Mouse (Mus musculus) hindbrain, embryonic 15.5 days (tissue): ENCODE data around the gene Parvg. TPM values are rescaled to one million over a fixed set of nuclear protein-coding genes. Genes with fewer than 3 reads are reported as not detected.

ENCODE experiments used
- ATAC-seq: fragments of 200-750 bp; cut with Nextera tagmentation; 2 replicates; pipeline ENCODE4 v1.8.0; 2017; ENCODE audit warnings: low read depth, moderate number of reproducible peaks, moderate TSS enrichment; ENCODE audit not compliant: low FRiP score
- H3K27ac ChIP-seq: fragments of 300-500 bp; sonication (generic); replicated peaks from 2 replicates; pipeline ENCODE4 v1.5.1; 2015; ENCODE audit warnings: mild to moderate bottlenecking, inconsistent platforms
- H3K27me3 ChIP-seq: fragments of 300-500 bp; sonication (generic); 2 replicates; pipeline ENCODE4 v1.6.1; 2015; ENCODE audit warnings: control low read depth, inconsistent platforms
- H3K36me3 ChIP-seq: fragments of 300-500 bp; sonication (generic); 2 replicates; pipeline ENCODE4 v1.6.1; 2015; ENCODE audit warnings: control low read depth, inconsistent platforms
- H3K4me1 ChIP-seq: fragments of 300-500 bp; sonication (generic); replicated peaks from 2 replicates; pipeline ENCODE4 v1.6.1; 2015; ENCODE audit warnings: control low read depth, inconsistent platforms
- H3K4me2 ChIP-seq: fragments of 300-500 bp; sonication (generic); 2 replicates; pipeline ENCODE4 v1.6.1; 2015; ENCODE audit warnings: moderate library complexity, mild to moderate bottlenecking, inconsistent platforms
- H3K4me3 ChIP-seq: fragments of 300-500 bp; sonication (generic); 2 replicates; pipeline ENCODE4 v1.5.1; 2015; ENCODE audit warnings: mild to moderate bottlenecking, inconsistent platforms
- H3K9ac ChIP-seq: fragments of 300-500 bp; sonication (generic); 2 replicates; pipeline ENCODE4 v1.6.1; 2015; ENCODE audit warnings: inconsistent platforms
- H3K9me3 ChIP-seq: fragments of 300-500 bp; sonication (generic); 2 replicates; pipeline ENCODE4 v1.6.1; 2016; ENCODE audit warnings: control low read depth, inconsistent platforms
- WGBS: fragments of 180-500 bp; shearing (Covaris S2); methylation state at CpG from one replicate; pipeline ENCODE4 v1.1.7; 2015; 5-methylcytosine and 5-hydroxymethylcytosine counted together
- polyA plus RNA-seq: library from polyadenylated mRNA; unstranded; fragments of >200 nt; fragmentation: Nextera tagmentation; extraction: Ambion mirVana; gene quantifications from 2 replicates; pipeline ENCODE4 v1.2.1, GENCODE M21; 2015

Gene Parvg
- polyA plus RNA-seq, 1 experiment from 2014 or later, result 1.8 TPM

- no peak for ATAC-seq
- 78% methylated on average over 12 of the region's 12 CpGs for WGBS
- no peak overlapping the region for H3K4me3 ChIP-seq
These were observed 30.2 kb upstream of the Parvg start for GRCm38 (mm10) chr15:84293590-84293989.

GRCm38 (mm10) chr15:84294391-84294790, 29.4 kb upstream of the Parvg start:
- Histone ChIP-seq H3K36me3 (no peaks in the 10 kb centered on the region), H3K27me3 (no peaks in the 10 kb centered on the region), H3K9me3 (no peaks in the 10 kb centered on the region), H3K4me1 (peaks cover 20% of the 10 kb centered on the region), H3K9ac (no peak overlapping the region), H3K4me2 (no peak overlapping the region), H3K4me3 (no peak overlapping the region), H3K27ac (no peak overlapping the region)
- WGBS, result 48% methylated on average over 9 of the region's 9 CpGs
- ATAC-seq, result no peak

More at GRCm38 (mm10) chr15:84293590-84293989, 30.2 kb upstream of the Parvg start:
- Histone ChIP-seq H3K4me1 (peaks cover 12% of the 10 kb centered on the region), H3K27me3 (no peaks in the 10 kb centered on the region), H3K36me3 (no peaks in the 10 kb centered on the region), H3K9ac (no peak overlapping the region), H3K4me2 (no peak overlapping the region), H3K27ac (no peak overlapping the region), H3K9me3 (no peaks in the 10 kb centered on the region)

DNA sequence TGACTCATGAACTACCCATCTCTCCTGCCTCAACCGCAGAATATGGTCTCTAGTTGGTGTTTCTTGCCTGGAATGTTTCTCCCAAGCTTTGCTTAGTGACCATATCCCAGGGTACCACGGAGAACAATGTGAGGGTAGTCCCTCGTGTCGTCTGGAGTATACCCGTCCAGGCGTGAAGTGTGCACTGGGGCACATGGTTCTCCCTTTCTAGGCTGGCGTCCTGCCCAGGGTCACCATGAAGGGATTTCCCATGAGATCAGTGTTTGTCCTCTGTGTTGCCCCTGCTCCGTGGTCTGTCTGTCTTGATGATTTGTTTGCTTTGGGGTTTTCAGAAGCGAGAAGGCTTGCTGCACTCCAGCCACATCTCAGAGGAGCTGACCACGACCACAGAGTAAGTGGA, 28.6 kb upstream of the Parvg start:
- no peaks in the 10 kb centered on the region for H3K9me3 ChIP-seq
- no peak overlapping the region for H3K27ac ChIP-seq
- H3K4me1 ChIP-seq, result peaks cover 28% of the 10 kb centered on the region
- H3K36me3 ChIP-seq, result no peaks in the 10 kb centered on the region
- no peak overlapping the region for H3K9ac ChIP-seq
- no peak for ATAC-seq
- H3K27me3 ChIP-seq, result no peaks in the 10 kb centered on the region
- 62% methylated on average over 10 of the region's 10 CpGs for WGBS
- H3K4me3 ChIP-seq, result no peak overlapping the region
- H3K4me2 ChIP-seq, result no peak overlapping the region

DNA sequence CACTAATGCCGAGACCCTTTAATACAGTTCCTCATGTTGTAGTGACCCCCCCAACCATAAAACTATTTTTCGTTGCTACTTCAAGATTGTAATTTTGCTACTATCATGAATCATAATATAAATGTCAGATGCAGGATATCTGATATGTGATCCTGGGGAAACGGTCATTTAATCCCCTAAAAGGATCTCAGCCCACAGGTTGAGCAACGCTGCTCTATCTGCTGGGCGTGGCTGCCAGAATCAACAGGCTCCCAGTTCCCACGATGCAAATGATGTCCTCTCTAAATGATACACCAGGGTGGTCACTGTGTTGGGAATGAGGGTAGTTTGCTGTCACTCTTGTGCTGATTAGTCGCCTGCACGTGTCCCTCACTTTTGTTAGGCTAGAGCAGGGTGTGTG, 26.4 kb upstream of the Parvg start:
- H3K4me1 ChIP-seq, result peaks cover 50% of the 10 kb centered on the region
- WGBS, result 67% methylated on average over 8 of the region's 8 CpGs

GRCm38 (mm10) chr15:84298804-84299370, 24.9 kb upstream of the Parvg start:
- Histone ChIP-seq H3K4me1 (peaks cover 59% of the 10 kb centered on the region), H3K9ac (no peak overlapping the region), H3K9me3 (no peaks in the 10 kb centered on the region), H3K27ac (peak overlapping the region; percentile 69), H3K4me2 (peak overlapping the region; percentile 24; the same call in 1 of the 2 replicates), H3K27me3 (no peaks in the 10 kb centered on the region), H3K4me3 (no peak overlapping the region), H3K36me3 (no peaks in the 10 kb centered on the region)
- 7% methylated on average over 13 of the region's 13 CpGs for WGBS
- ATAC-seq, result peak; percentile 28; the same call in 1 of the 2 replicates

More for the DNA sequence above, 26.4 kb upstream of the Parvg start:
- Histone ChIP-seq H3K4me3 (no peak overlapping the region), H3K4me2 (no peak overlapping the region), H3K27ac (no peak overlapping the region), H3K27me3 (no peaks in the 10 kb centered on the region), H3K36me3 (no peaks in the 10 kb centered on the region), H3K9me3 (no peaks in the 10 kb centered on the region), H3K9ac (no peak overlapping the region)
- no peak for ATAC-seq

DNA sequence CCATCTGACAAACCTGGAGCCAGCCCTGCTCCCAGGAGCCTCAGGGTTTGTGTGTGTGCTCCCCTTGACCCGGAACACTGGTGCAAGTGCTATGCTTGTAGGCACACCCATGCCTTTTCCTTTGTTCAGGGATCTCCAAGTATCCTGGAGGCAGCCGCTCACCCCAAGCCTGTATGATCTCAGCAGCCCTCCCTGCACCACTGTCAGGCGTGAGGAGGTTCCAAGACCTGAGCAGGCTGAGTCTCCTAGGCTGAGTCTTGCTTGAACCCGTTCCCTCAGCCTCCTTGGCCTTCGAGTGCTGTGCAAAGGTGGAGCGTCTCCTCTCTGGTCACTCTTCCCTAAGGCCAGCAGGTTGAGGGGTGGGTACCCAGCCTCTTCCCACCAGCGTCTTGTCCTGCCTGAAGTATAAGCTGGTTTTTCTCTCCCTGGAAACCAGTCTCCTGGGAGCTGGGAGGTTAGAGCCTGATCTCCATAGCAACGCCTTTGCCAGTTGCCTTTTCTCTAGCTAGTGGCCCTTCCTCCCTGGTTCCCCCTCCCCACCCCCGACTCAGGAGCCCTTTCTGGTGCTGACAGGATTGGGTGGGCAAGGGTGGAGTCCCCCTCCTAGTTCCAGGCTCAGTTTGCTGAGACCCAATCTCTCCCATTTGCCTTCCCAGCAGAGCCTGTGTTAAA, 24.0 kb upstream of the Parvg start:
- peak overlapping the region; percentile 69 for H3K27ac ChIP-seq
- ATAC-seq, result peak; percentile 66
- H3K4me1 ChIP-seq, result peaks cover 65% of the 10 kb centered on the region
- H3K9me3 ChIP-seq, result no peaks in the 10 kb centered on the region
- 14% methylated on average over 9 of the region's 9 CpGs for WGBS
- no peaks in the 10 kb centered on the region for H3K36me3 ChIP-seq
- H3K9ac ChIP-seq, result no peak overlapping the region
- no peak overlapping the region for H3K4me3 ChIP-seq
- peak overlapping the region; percentile 24 for H3K4me2 ChIP-seq
- no peaks in the 10 kb centered on the region for H3K27me3 ChIP-seq

- no peak overlapping the region for H3K4me3 ChIP-seq
- H3K27me3 ChIP-seq, result no peaks in the 10 kb centered on the region
- no peaks in the 10 kb centered on the region for H3K9me3 ChIP-seq
- H3K27ac ChIP-seq, result peak overlapping the region; percentile 69
- no peak overlapping the region for H3K9ac ChIP-seq
- ATAC-seq, result no peak
- 57% methylated on average over 2 of the region's 2 CpGs for WGBS
- H3K4me2 ChIP-seq, result no peak overlapping the region
- H3K36me3 ChIP-seq, result no peaks in the 10 kb centered on the region
- peaks cover 73% of the 10 kb centered on the region for H3K4me1 ChIP-seq
These were observed 23.2 kb upstream of the Parvg start for GRCm38 (mm10) chr15:84300591-84300990.

DNA sequence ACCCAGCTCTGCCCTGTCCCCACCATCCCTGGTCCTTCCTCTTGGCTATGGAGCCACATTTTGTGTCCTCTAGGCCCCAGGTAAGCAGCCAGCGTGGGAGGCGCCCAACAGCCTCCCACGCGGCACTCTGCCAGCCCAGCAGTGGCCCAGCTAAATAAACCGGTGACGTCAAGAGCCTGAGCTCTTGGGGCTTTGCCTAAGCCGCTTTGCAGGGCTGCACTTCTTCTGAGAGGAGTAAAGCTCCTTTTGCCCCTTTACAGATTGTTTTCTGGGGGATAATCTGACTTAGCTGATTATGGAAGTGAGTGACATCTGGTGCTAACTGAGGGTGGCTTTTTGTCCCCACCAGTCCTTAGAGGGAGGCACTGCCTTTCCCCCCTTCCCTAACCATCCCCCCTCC, 22.8 kb upstream of the Parvg start:
- Histone ChIP-seq H3K27ac (no peak overlapping the region), H3K9ac (no peak overlapping the region)
- ATAC-seq, result no peak

DNA sequence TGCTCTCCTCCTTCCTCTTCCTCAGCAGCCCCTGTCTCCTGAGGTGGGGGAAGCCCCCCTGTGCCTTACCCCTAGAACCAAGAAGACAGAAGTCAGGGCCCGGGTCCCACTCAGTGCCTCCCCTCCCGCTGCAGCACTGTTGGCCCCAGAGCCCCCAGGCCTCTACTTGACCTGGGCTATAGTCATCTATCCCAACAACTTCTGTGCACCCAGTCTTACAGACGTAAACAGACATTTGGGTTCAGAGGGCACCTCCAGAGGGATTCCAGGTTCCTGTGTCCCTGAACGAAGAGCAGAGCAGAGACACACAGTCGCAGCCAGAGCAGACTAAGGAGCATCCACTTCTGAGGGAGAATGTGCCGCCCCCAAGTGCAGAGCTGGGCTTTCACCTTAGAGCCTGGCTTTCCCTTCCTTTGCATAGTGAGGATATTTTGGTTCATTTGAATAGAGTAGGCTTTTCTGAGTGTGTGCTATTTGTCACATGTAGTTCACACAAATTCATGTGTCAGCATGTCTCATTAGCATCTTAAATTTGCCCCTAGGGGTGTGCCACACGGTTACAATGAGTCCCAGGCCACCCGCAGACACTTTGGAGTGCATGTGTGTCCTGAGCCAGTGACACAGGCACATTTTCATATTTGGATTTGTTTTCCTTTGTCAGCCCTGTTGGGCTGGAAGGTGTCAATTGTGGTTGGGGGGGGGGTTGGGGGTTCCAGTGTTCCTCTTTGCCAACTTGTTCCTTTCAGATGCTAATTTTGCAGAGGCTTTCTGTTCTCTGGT, 22.0 kb upstream of the Parvg start:
- 22% methylated on average over 8 of the region's 8 CpGs for WGBS
- H3K9ac ChIP-seq, result no peak overlapping the region
- no peak for ATAC-seq

More for the DNA sequence above, 22.8 kb upstream of the Parvg start:
- Histone ChIP-seq H3K36me3 (no peaks in the 10 kb centered on the region), H3K4me2 (no peak overlapping the region), H3K27me3 (no peaks in the 10 kb centered on the region), H3K4me1 (peaks cover 77% of the 10 kb centered on the region), H3K4me3 (no peak overlapping the region), H3K9me3 (no peaks in the 10 kb centered on the region)
- WGBS, result 11% methylated on average over 7 of the region's 7 CpGs

DNA sequence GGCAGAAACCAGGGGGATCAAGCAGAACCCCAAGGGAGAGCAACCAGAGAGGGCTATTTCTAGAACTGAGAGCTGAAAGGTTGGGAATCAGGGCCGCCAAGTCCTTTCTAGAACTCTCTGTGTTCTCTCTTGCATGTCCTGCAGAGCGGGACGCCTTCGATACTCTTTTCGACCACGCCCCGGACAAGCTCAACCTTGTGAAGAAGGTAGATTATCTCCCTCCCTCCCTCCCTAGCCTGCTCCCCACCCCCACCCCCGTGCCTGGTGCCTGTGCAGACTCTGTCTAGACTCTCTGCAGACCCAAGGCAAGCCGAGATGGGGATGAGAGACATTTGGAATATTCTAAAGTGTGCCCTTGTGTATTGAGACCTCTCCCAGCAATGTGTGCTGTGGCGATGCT, 20.6 kb upstream of the Parvg start:
- Histone ChIP-seq H3K9ac (no peak overlapping the region), H3K4me1 (peaks cover 73% of the 10 kb centered on the region)

More for the DNA sequence above, 22.0 kb upstream of the Parvg start:
- no peaks in the 10 kb centered on the region for H3K36me3 ChIP-seq
- no peak overlapping the region for H3K4me2 ChIP-seq
- H3K4me3 ChIP-seq, result no peak overlapping the region
- H3K9me3 ChIP-seq, result no peaks in the 10 kb centered on the region
- 0 out of 2 replicates have a peak overlapping the region, but pooled peaks have one; percentile 9 for H3K27ac ChIP-seq
- peaks cover 77% of the 10 kb centered on the region for H3K4me1 ChIP-seq
- H3K27me3 ChIP-seq, result no peaks in the 10 kb centered on the region

DNA sequence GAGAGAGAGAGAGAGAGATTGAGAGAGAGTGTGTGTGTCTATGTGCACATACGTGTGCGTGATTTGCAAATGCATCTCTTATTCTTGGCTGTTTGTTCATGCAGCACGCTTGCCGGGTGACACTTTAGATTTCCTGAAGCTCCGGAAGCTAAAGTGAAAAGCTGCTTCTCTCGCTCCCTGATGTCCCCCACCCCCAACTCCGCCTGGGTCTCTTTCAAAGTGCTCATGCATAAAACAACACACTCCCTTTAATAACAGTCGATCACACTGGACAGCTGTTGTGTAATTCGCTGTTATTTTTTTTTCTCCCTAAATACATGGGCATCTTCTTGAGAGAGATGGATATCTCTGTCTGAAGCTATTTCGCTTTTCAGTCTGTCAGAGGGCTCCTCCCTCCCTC, 18.5 kb upstream of the Parvg start:
- Histone ChIP-seq H3K36me3 (no peaks in the 10 kb centered on the region), H3K27ac (peak overlapping the region; percentile 36), H3K9ac (no peak overlapping the region), H3K27me3 (no peaks in the 10 kb centered on the region), H3K4me3 (no peak overlapping the region), H3K4me2 (no peak overlapping the region), H3K4me1 (peaks cover 55% of the 10 kb centered on the region), H3K9me3 (no peaks in the 10 kb centered on the region)
- ATAC-seq, result no peak
- WGBS, result 21% methylated on average over 10 of the region's 10 CpGs

More for the DNA sequence above, 20.6 kb upstream of the Parvg start:
- no peaks in the 10 kb centered on the region for H3K9me3 ChIP-seq
- no peaks in the 10 kb centered on the region for H3K27me3 ChIP-seq
- H3K27ac ChIP-seq, result no peak overlapping the region
- no peak for ATAC-seq
- no peaks in the 10 kb centered on the region for H3K36me3 ChIP-seq
- H3K4me3 ChIP-seq, result no peak overlapping the region
- no peak overlapping the region for H3K4me2 ChIP-seq
- 81% methylated on average over 10 of the region's 10 CpGs for WGBS

GRCm38 (mm10) chr15:84310271-84310670, 13.6 kb upstream of the Parvg start:
- Histone ChIP-seq H3K4me1 (peaks cover 33% of the 10 kb centered on the region), H3K9ac (no peak overlapping the region), H3K36me3 (no peaks in the 10 kb centered on the region), H3K9me3 (no peaks in the 10 kb centered on the region), H3K27me3 (no peaks in the 10 kb centered on the region), H3K4me3 (no peak overlapping the region), H3K27ac (0 out of 2 replicates have a peak overlapping the region, but pooled peaks have one; percentile 30), H3K4me2 (no peak overlapping the region)
- WGBS, result 48% methylated on average over 11 of the region's 11 CpGs
- ATAC-seq, result no peak
